10 mouse cellular contexts compared by ENCODE assay signal in genomic region chr9:106173363-106173762, GRCm38 (mm10). TPM values are rescaled to one million over a fixed set of nuclear protein-coding genes. Genes with fewer than 3 reads are reported as not detected.
DNase-seq lines count a peak whose midpoint lies in the region; ATAC-seq and TF ChIP-seq lines count a peak whose summit lies in the region.
"Had no signal": no experiment of that assay in that cellular context is flagged by ENCODE, and none has a peak within 500 bp of the region (broad histone marks: within the 10 kb centered on the region; RNA-seq: fewer than 3 reads in every experiment).

No protein-coding gene starts in this region.

- TF ChIP-seq RAD21 in CH12.LX (IDR thresholded peaks at IDR 0.05; ENCODE audit: low read depth, low read length), result no peak

- dilution Hi-C loops in CH12.LX (cut with MboI; ENCODE audit: extremely low pct_ligation_motif_present, extremely low pct_unique_long_range_greater_than_20kb, low sequenced_read_pairs), result no loop called here

- H3K27me3 ChIP-seq in erythroblast, embryonic 14.5 days (ENCODE audit: control insufficient read depth), result no peaks in the 10 kb centered on the region
- no peaks in the 10 kb centered on the region for H3K27me3 ChIP-seq in CH12.LX (replicated peaks)
- H3K27me3 ChIP-seq in forebrain, postnatal 0 days (ENCODE audit: insufficient read depth, low read length), result no peaks in the 10 kb centered on the region
- no peaks in the 10 kb centered on the region for H3K27me3 ChIP-seq in liver, embryonic 16.5 days (ENCODE audit: control insufficient read depth, insufficient read depth, low read depth, low read length)

- in situ Hi-C loops in CH12.LX (cut with MboI; ENCODE audit: low pct_ligation_motif_present, low pct_unique_long_range_greater_than_20kb, low sequenced_read_pairs), result no loop called here

- peak overlapping the region; percentile 73; the same call in 1 of the 2 replicates for H3K9ac ChIP-seq in CH12.LX (ENCODE audit: insufficient read depth, low read depth)
- H3K9ac ChIP-seq in forebrain, postnatal 0 days, result no peak overlapping the region
- H3K9ac ChIP-seq in liver, embryonic 16.5 days (ENCODE audit: low read depth, low read length), result no peak overlapping the region

- TF ChIP-seq EP300 in CH12.LX (IDR thresholded peaks at IDR 0.05; ENCODE audit: low read length), result no peak

- no peak for ATAC-seq in erythroblast, adult 5-6 weeks (replicated peaks; ENCODE audit: low FRiP score, poor library complexity, severe bottlenecking)
- ATAC-seq in forebrain, postnatal 0 days, result no peak
- no peak for ATAC-seq in liver, embryonic 16.5 days (ENCODE audit: low read depth)
- ATAC-seq in CD4-positive, CD25-positive, alpha-beta regulatory T cell, adult 4 months, result no peak

- H3K27ac ChIP-seq in CH12.LX (ENCODE audit: insufficient read depth, low read depth), result no peak overlapping the region
- no peak overlapping the region for H3K27ac ChIP-seq in forebrain, postnatal 0 days (ENCODE audit: low read depth, low read length)
- no peak overlapping the region for H3K27ac ChIP-seq in liver, embryonic 16.5 days (ENCODE audit: low read length)

- H3K79me2 ChIP-seq in CH12.LX (replicated peaks; ENCODE audit: control insufficient read depth, extremely low read depth, insufficient read depth, poor library complexity, severe bottlenecking), result peaks cover 70% of the 10 kb centered on the region

- TF ChIP-seq CTCF in CH12.LX (conservative IDR thresholded peaks at IDR 0.05 in 1 of 2, IDR thresholded peaks at IDR 0.05 in 1 of 2; ENCODE audit: low read depth in 2 of 2, low read length in 2 of 2), result peak in 1 of 2 experiments; percentile 26; a peak in 1 of 4 replicates
- 0 out of 2 replicates have a peak, but pooled peaks have one; percentile 3 for TF ChIP-seq CTCF in forebrain, postnatal 0 days (IDR thresholded peaks at IDR 0.05; ENCODE audit: low read depth)

- H3K36me3 ChIP-seq in erythroblast, embryonic 14.5 days (ENCODE audit: control insufficient read depth), result peaks cover 45% of the 10 kb centered on the region
- peaks cover 19 to 34% of the 10 kb centered on the region in 2 experiments for H3K36me3 ChIP-seq in CH12.LX (replicated peaks in 1 of 2; ENCODE audit: control insufficient read depth in 1 of 2, insufficient read depth in 1 of 2, low read length in 1 of 2)
- H3K36me3 ChIP-seq in forebrain, postnatal 0 days (ENCODE audit: insufficient read depth), result peaks cover 17% of the 10 kb centered on the region
- peaks cover 15% of the 10 kb centered on the region for H3K36me3 ChIP-seq in liver, embryonic 16.5 days (ENCODE audit: control insufficient read depth, insufficient read depth)

- DNase-seq in CH12.LX (ENCODE audit: extremely low read depth), result no peak
- no peak for DNase-seq in forebrain, postnatal 0 days
- no peak for DNase-seq in cerebellum, adult 9-10 months
- no peak for DNase-seq in frontal cortex, postnatal 25 days (ENCODE audit: low spot score in 2 of 2)
- DNase-seq: adrenal gland, postnatal 25 days; gastrocnemius, postnatal 36 days had no signal

- peak overlapping the region; percentile 95 for H3K4me3 ChIP-seq in erythroblast, embryonic 14.5 days (replicated peaks)
- H3K4me3 ChIP-seq in CH12.LX (replicated peaks in 1 of 3; ENCODE audit: low read depth in 2 of 3, low read length in 2 of 3, poor library complexity in 1 of 3), result peak overlapping the region; percentile 51 to 90 (median 79)
- peak overlapping the region; percentile 93; the same call in 1 of the 2 replicates for H3K4me3 ChIP-seq in forebrain, postnatal 0 days (ENCODE audit: low read depth, low read length)
- H3K4me3 ChIP-seq in liver, embryonic 16.5 days (ENCODE audit: low read depth, low read length), result peak overlapping the region; percentile 40

- WGBS in forebrain, postnatal 0 days, result 50% methylated on average over 2 of the region's 2 CpGs
- WGBS in liver, embryonic 16.5 days (ENCODE audit: insufficient replicate concordance), result 42% methylated on average over 2 of the region's 2 CpGs

- H3K4me1 ChIP-seq in erythroblast, embryonic 14.5 days (ENCODE audit: control insufficient read depth), result peaks cover 43% of the 10 kb centered on the region
- peaks cover 6 to 40% of the 10 kb centered on the region in 2 experiments; a peak in 3 of 4 replicates for H3K4me1 ChIP-seq in CH12.LX (ENCODE audit: control insufficient read depth in 1 of 2, insufficient read depth in 2 of 2)
- peaks cover 30% of the 10 kb centered on the region for H3K4me1 ChIP-seq in forebrain, postnatal 0 days (ENCODE audit: insufficient read depth)
- peaks cover 31% of the 10 kb centered on the region for H3K4me1 ChIP-seq in liver, embryonic 16.5 days (ENCODE audit: control insufficient read depth, low read depth, low read length)

- H3K4me2 ChIP-seq in CH12.LX (ENCODE audit: insufficient read depth, low read depth, poor library complexity, severe bottlenecking), result peak overlapping the region; percentile 86
- peak overlapping the region; percentile 70 for H3K4me2 ChIP-seq in forebrain, postnatal 0 days (ENCODE audit: low read depth)
- peak overlapping the region; percentile 88 for H3K4me2 ChIP-seq in liver, embryonic 16.5 days (ENCODE audit: low read depth, low read length)

- H3K9me3 ChIP-seq in erythroblast, embryonic 14.5 days (ENCODE audit: control insufficient read depth, low read length), result no peaks in the 10 kb centered on the region
- H3K9me3 ChIP-seq in CH12.LX (replicated peaks; ENCODE audit: low read length), result no peaks in the 10 kb centered on the region
- no peaks in the 10 kb centered on the region for H3K9me3 ChIP-seq in forebrain, postnatal 0 days (ENCODE audit: low read length)
- no peaks in the 10 kb centered on the region for H3K9me3 ChIP-seq in liver, embryonic 16.5 days (replicated peaks; ENCODE audit: control insufficient read depth, low read length)

- no peak for TF ChIP-seq POLR2A in CH12.LX (IDR thresholded peaks at IDR 0.05; ENCODE audit: low read depth, low read length)

RNA-seq across cellular contexts. Expression of gene Wdr82, which starts 2.6 kb away (rescaled TPM):
- 0.41 and 0.51 TPM in 2 replicates for polyA plus RNA-seq in erythroblast, embryonic 14.5 days (2012)
- 16.5 and 18.6 TPM in 2 replicates for total RNA-seq in erythroblast, adult 5-6 weeks (2015; ENCODE audit: low replicate concordance)
- total RNA-seq in erythroblast, adult 5-6 weeks (2017; ENCODE audit: low replicate concordance), result 19.7 and 23.3 TPM in 2 replicates
- total RNA-seq in CH12.LX (2012; rRNA removed) (70.4 and 90.7 TPM in 2 replicates), CH12.LX (2014; rRNA removed) (117 and 131 TPM in 2 replicates)
- polyA plus RNA-seq in CH12.LX (2012; ENCODE audit: insufficient read length, low read depth), result 93.6 and 100 TPM in 2 replicates
- total RNA-seq in forebrain, postnatal 0 days (2014; rRNA removed), result 216 and 261 TPM in 2 replicates
- 31.5 and 32.5 TPM in 2 replicates for polyA plus RNA-seq in forebrain, postnatal 0 days (2015; fragmentation: Nextera tagmentation; extraction: Ambion mirVana)
- polyA plus RNA-seq in liver, embryonic 16.5 days (2015; fragmentation: Nextera tagmentation; extraction: Ambion mirVana), result 5.8 and 6.0 TPM in 2 replicates
- polyA plus RNA-seq in CD4-positive, CD25-positive, alpha-beta regulatory T cell, adult 4 months (2017; shearing (Covaris generic)), result 10 to 100 TPM; 46.5 to 47.3 TPM

RNA-seq across cellular contexts. Expression of gene Glyctk, which starts 15.4 kb away (rescaled TPM):
- 0.04 and 0.07 TPM in 2 replicates for polyA plus RNA-seq in erythroblast, embryonic 14.5 days (2012)
- 0.84 TPM in 1 of 2 replicates, not detected in the other for total RNA-seq in erythroblast, adult 5-6 weeks (2015; ENCODE audit: low replicate concordance)
- 0.60 TPM in 1 of 2 replicates, not detected in the other for total RNA-seq in erythroblast, adult 5-6 weeks (2017; ENCODE audit: low replicate concordance)
- total RNA-seq in CH12.LX (2012; rRNA removed) (3.0 and 3.4 TPM in 2 replicates), CH12.LX (2014; rRNA removed) (2.1 and 3.0 TPM in 2 replicates)
- polyA plus RNA-seq in CH12.LX (2012; ENCODE audit: insufficient read length, low read depth), result 2.8 and 3.1 TPM in 2 replicates
- 2.0 and 3.0 TPM in 2 replicates for total RNA-seq in forebrain, postnatal 0 days (2014; rRNA removed)
- polyA plus RNA-seq in forebrain, postnatal 0 days (2015; fragmentation: Nextera tagmentation; extraction: Ambion mirVana), result 1.1 TPM in 2 replicates
- 26.5 and 33.0 TPM in 2 replicates for polyA plus RNA-seq in liver, embryonic 16.5 days (2015; fragmentation: Nextera tagmentation; extraction: Ambion mirVana)
- 1 to 10 TPM; 2.3 to 5.1 TPM for polyA plus RNA-seq in CD4-positive, CD25-positive, alpha-beta regulatory T cell, adult 4 months (2017; shearing (Covaris generic))

RNA-seq across cellular contexts. Expression of gene Ppm1m, which starts 26.2 kb away (rescaled TPM):
- polyA plus RNA-seq in erythroblast, embryonic 14.5 days (2012), result 0.33 and 0.45 TPM in 2 replicates
- 6.9 and 11.7 TPM in 2 replicates for total RNA-seq in erythroblast, adult 5-6 weeks (2015; ENCODE audit: low replicate concordance)
- total RNA-seq in erythroblast, adult 5-6 weeks (2017; ENCODE audit: low replicate concordance), result 9.0 and 17.0 TPM in 2 replicates
- 86.0 and 103 TPM in 2 replicates for total RNA-seq in CH12.LX (2012; rRNA removed)
- 54.7 and 60.1 TPM in 2 replicates for total RNA-seq in CH12.LX (2014; rRNA removed)
- 99.8 and 111 TPM in 2 replicates for polyA plus RNA-seq in CH12.LX (2012; ENCODE audit: insufficient read length, low read depth)
- total RNA-seq in forebrain, postnatal 0 days (2014; rRNA removed), result 16.5 and 20.6 TPM in 2 replicates
- 13.7 and 17.7 TPM in 2 replicates for polyA plus RNA-seq in forebrain, postnatal 0 days (2015; fragmentation: Nextera tagmentation; extraction: Ambion mirVana)
- 9.7 and 11.5 TPM in 2 replicates for polyA plus RNA-seq in liver, embryonic 16.5 days (2015; fragmentation: Nextera tagmentation; extraction: Ambion mirVana)
- polyA plus RNA-seq in CD4-positive, CD25-positive, alpha-beta regulatory T cell, adult 4 months (2017; shearing (Covaris generic)), result 10 to 100 TPM; 19.8 to 24.0 TPM

RNA-seq across cellular contexts. Expression of gene Twf2, which starts 29.5 kb away (rescaled TPM):
- polyA plus RNA-seq in erythroblast, embryonic 14.5 days (2012), result 0.48 and 0.87 TPM in 2 replicates
- total RNA-seq in erythroblast, adult 5-6 weeks (2015; ENCODE audit: low replicate concordance), result 11.7 and 20.5 TPM in 2 replicates
- total RNA-seq in erythroblast, adult 5-6 weeks (2017; ENCODE audit: low replicate concordance), result 18.5 and 25.8 TPM in 2 replicates
- total RNA-seq in CH12.LX (2012; rRNA removed) (120 and 156 TPM in 2 replicates), CH12.LX (2014; rRNA removed) (177 and 186 TPM in 2 replicates)
- 129 and 131 TPM in 2 replicates for polyA plus RNA-seq in CH12.LX (2012; ENCODE audit: insufficient read length, low read depth)
- 63.1 and 74.6 TPM in 2 replicates for total RNA-seq in forebrain, postnatal 0 days (2014; rRNA removed)
- polyA plus RNA-seq in forebrain, postnatal 0 days (2015; fragmentation: Nextera tagmentation; extraction: Ambion mirVana), result 50.9 and 55.6 TPM in 2 replicates
- 19.7 and 21.2 TPM in 2 replicates for polyA plus RNA-seq in liver, embryonic 16.5 days (2015; fragmentation: Nextera tagmentation; extraction: Ambion mirVana)
- polyA plus RNA-seq in CD4-positive, CD25-positive, alpha-beta regulatory T cell, adult 4 months (2017; shearing (Covaris generic)), result 100 to 1,000 TPM; 151 to 174 TPM

RNA-seq across cellular contexts. Expression of gene Tlr9, which starts 49.0 kb away (rescaled TPM):
- polyA plus RNA-seq in erythroblast, embryonic 14.5 days (2012), result 0.01 TPM in 1 of 2 replicates, not detected in the other
- total RNA-seq in erythroblast, adult 5-6 weeks (2015; ENCODE audit: low replicate concordance), result 5.0 and 6.1 TPM in 2 replicates
- total RNA-seq in erythroblast, adult 5-6 weeks (2017; ENCODE audit: low replicate concordance), result 0.56 and 1.9 TPM in 2 replicates
- total RNA-seq in CH12.LX (2012; rRNA removed) (1.4 and 1.5 TPM in 2 replicates), CH12.LX (2014; rRNA removed) (0.54 and 1.0 TPM in 2 replicates)
- 9.9 and 12.5 TPM in 2 replicates for polyA plus RNA-seq in CH12.LX (2012; ENCODE audit: insufficient read length, low read depth)
- total RNA-seq in forebrain, postnatal 0 days (2014; rRNA removed), result 0.08 and 0.14 TPM in 2 replicates
- 0.04 TPM in 1 of 2 replicates, not detected in the other for polyA plus RNA-seq in forebrain, postnatal 0 days (2015; fragmentation: Nextera tagmentation; extraction: Ambion mirVana)
- polyA plus RNA-seq in liver, embryonic 16.5 days (2015; fragmentation: Nextera tagmentation; extraction: Ambion mirVana), result 0.04 and 0.05 TPM in 2 replicates
- polyA plus RNA-seq in CD4-positive, CD25-positive, alpha-beta regulatory T cell, adult 4 months (2017; shearing (Covaris generic)), result not detected

Comparison
In these comparisons a context has a peak if more than half of its experiments do, and no peak if none do; other contexts are left out.
1. H3K4me3 ChIP-seq: peak in every context shown above with its lines; median percentile 95 in erythroblast, embryonic 14.5 days; 93 in forebrain, postnatal 0 days; 79 in CH12.LX; 40 in liver, embryonic 16.5 days.